Comparison of ENCODE assay signal across 20 mouse cellular contexts in the genomic region with DNA sequence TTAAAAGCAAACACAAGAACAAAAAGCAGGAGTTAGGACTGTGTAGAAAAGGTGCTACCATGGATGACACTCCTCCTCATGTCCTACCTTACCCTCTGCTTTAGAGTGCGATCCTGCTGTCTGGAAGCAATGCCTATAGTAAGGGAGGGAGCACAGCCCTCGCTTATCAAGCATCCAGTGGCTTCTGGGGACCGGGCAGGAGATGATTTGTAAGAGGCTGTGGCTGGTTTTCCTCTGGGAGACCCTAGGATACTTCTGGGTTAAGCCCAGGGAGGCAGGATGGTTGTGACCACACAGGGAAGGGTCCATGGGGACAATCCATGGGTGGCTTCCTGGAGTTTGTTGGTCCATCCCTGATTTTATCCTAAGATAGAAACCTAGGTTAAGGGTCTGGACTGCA. TPM values are rescaled to one million over a fixed set of nuclear protein-coding genes. Genes with fewer than 3 reads are reported as not detected.
"Had no signal": no experiment of that assay in that cellular context is flagged by ENCODE, and none has a peak within 500 bp of the region (broad histone marks: within the 10 kb centered on the region; RNA-seq: fewer than 3 reads in every experiment).

No protein-coding gene starts in this region.

- H3K9ac ChIP-seq: liver, embryonic 13.5 days; liver, embryonic 15.5 days; liver, postnatal 0 days; lung, embryonic 15.5 days; midbrain, embryonic 12.5 days; midbrain, embryonic 15.5 days; neural tube, embryonic 12.5 days; stomach, embryonic 15.5 days had no signal

- H3K27ac ChIP-seq: liver, embryonic 15.5 days; lung, embryonic 15.5 days; macrophage; midbrain, embryonic 12.5 days; midbrain, embryonic 15.5 days; neural tube, embryonic 12.5 days; stomach, embryonic 15.5 days; stomach, postnatal 0 days had no signal

- H3K27me3 ChIP-seq: lung, embryonic 15.5 days; midbrain, embryonic 12.5 days; midbrain, embryonic 15.5 days; neural tube, embryonic 12.5 days; stomach, embryonic 15.5 days had no signal

- H3K9me3 ChIP-seq: liver, embryonic 13.5 days; liver, embryonic 15.5 days; lung, embryonic 15.5 days; midbrain, embryonic 12.5 days; midbrain, embryonic 15.5 days; neural tube, embryonic 12.5 days; stomach, embryonic 15.5 days had no signal

- DNase-seq: liver, embryonic 13.5 days; liver, postnatal 0 days; lung, adult 2 months; lung, postnatal 14 days; lung, postnatal 36 days; right cerebral cortex, postnatal 14 days; thymus, adult 2 months; thymus, postnatal 25 days; thymus, postnatal 4 days had no signal

- ATAC-seq: liver, postnatal 0 days; lung, postnatal 0 days; midbrain, embryonic 15.5 days had no signal

- H3K4me2 ChIP-seq: liver, embryonic 13.5 days; liver, embryonic 15.5 days; lung, embryonic 15.5 days; midbrain, embryonic 12.5 days; midbrain, embryonic 15.5 days; neural tube, embryonic 12.5 days; stomach, embryonic 15.5 days had no signal

- H3K36me3 ChIP-seq: liver, embryonic 13.5 days; liver, embryonic 15.5 days; lung, embryonic 15.5 days; midbrain, embryonic 12.5 days; midbrain, embryonic 15.5 days; neural tube, embryonic 12.5 days; stomach, embryonic 15.5 days had no signal

- H3K4me3 ChIP-seq: liver, embryonic 13.5 days; liver, embryonic 15.5 days; lung, embryonic 15.5 days; midbrain, embryonic 12.5 days; midbrain, embryonic 15.5 days; neural tube, embryonic 12.5 days; stomach, embryonic 15.5 days had no signal

- H3K4me1 ChIP-seq: lung, embryonic 15.5 days; midbrain, embryonic 12.5 days; neural tube, embryonic 12.5 days had no signal

RNA-seq across cellular contexts. Expression of a gene that starts 49.1 kb away (rescaled TPM):
- total RNA-seq: megakaryocyte progenitor cell, adult 5-6 weeks had no signal
- polyA plus RNA-seq: midbrain, embryonic 12.5 days; urinary bladder, adult 2 months had no signal
